Mouse (Mus musculus): ENCODE measurements around the gene Klf15.

- TF ChIP-seq POLR2A (IDR thresholded peaks at IDR 0.05; ENCODE audit: low read depth, low read length) (no peak), CTCF (conservative IDR thresholded peaks at IDR 0.05; ENCODE audit: insufficient read depth, insufficient read length, low read depth, low read length) (no peak)
Measured at GRCm38 (mm10) chr6:90505906-90506305, 43.5 kb downstream of the Klf15 start.

All from kidney, adult 2 months (tissue).